Mouse (Mus musculus) cerebellum, adult 9-11 months (tissue): Measurements from ENCODE around the gene Nr2e1.

Source experiments
- DNase-seq: peaks from one replicate; pipeline ENCODE4 v3.0.0; 2022

Nr2e1 gene

GRCm38 (mm10) chr10:42545707-42546503 is 37.5 kb downstream of the Nr2e1 start:
- DNase-seq = no peak

GRCm38 (mm10) chr10:42537571-42538316 is 45.7 kb downstream of the Nr2e1 start:
- no peak for DNase-seq

- DNase-seq = no peak
Observed at GRCm38 (mm10) chr10:42533836-42534453, 49.5 kb downstream of the Nr2e1 start.

GRCm38 (mm10) chr10:42525682-42526081 is 57.8 kb downstream of the Nr2e1 start:
- no peak for DNase-seq

- no peak for DNase-seq
Observed at GRCm38 (mm10) chr10:42523556-42524162, 59.8 kb downstream of the Nr2e1 start.

GRCm38 (mm10) chr10:42522912-42523311 is 60.5 kb downstream of the Nr2e1 start:
- no peak for DNase-seq

- DNase-seq = no peak
Observed at GRCm38 (mm10) chr10:42521315-42521981, 62.0 kb downstream of the Nr2e1 start.

- DNase-seq = no peak
Observed at GRCm38 (mm10) chr10:42518363-42518762, 65.1 kb downstream of the Nr2e1 start.

- DNase-seq = no peak
Observed at GRCm38 (mm10) chr10:42514125-42514524, 69.3 kb downstream of the Nr2e1 start.
